Mouse (Mus musculus) liver, embryonic 11.5 days (tissue): ENCODE results near the gene Avpr1a. TPM values are rescaled to one million over a fixed set of nuclear protein-coding genes. Genes with fewer than 3 reads are reported as not detected.

Source experiments
- ATAC-seq: fragments of 200-750 bp; cut with Nextera tagmentation; replicated peaks from 2 replicates; pipeline ENCODE4 v1.8.0; 2017; ENCODE audit warnings: moderate number of reproducible peaks, mild to moderate bottlenecking, moderate TSS enrichment, moderate library complexity; ENCODE audit not compliant: low FRiP score
- DNase-seq: peaks from one replicate; pipeline ENCODE4 v3.0.0-alpha.2; 2017; ENCODE audit warnings: low spot score
- H3K27ac ChIP-seq: fragments of 300-500 bp; sonication (generic); 2 replicates; pipeline ENCODE4 v1.5.1; 2014; ENCODE audit warnings: mild to moderate bottlenecking, low read depth, low read length, control low read depth
- H3K27me3 ChIP-seq: fragments of 300-500 bp; sonication (generic); replicated peaks from 2 replicates; pipeline ENCODE4 v1.6.1; 2014; ENCODE audit warnings: low read length, mixed read lengths; ENCODE audit not compliant: control insufficient read depth, insufficient read depth
- H3K36me3 ChIP-seq: fragments of 300-500 bp; sonication (generic); 2 replicates; pipeline ENCODE4 v1.6.1; 2014; ENCODE audit warnings: mild to moderate bottlenecking, low read length, moderate library complexity, mixed read lengths; ENCODE audit not compliant: control insufficient read depth, insufficient read depth
- H3K4me1 ChIP-seq: fragments of 300-500 bp; sonication (generic); replicated peaks from 2 replicates; pipeline ENCODE4 v1.6.1; 2014; ENCODE audit warnings: low read length, mixed read lengths; ENCODE audit not compliant: control insufficient read depth, insufficient read depth
- H3K4me2 ChIP-seq: fragments of 300-500 bp; sonication (generic); 2 replicates; pipeline ENCODE4 v1.6.1; 2014; ENCODE audit warnings: mild to moderate bottlenecking, control low read depth, moderate library complexity
- H3K4me3 ChIP-seq: fragments of 300-500 bp; sonication (generic); 2 replicates; pipeline ENCODE4 v1.5.1; 2014; ENCODE audit warnings: low read depth, low read length, control low read depth
- H3K9ac ChIP-seq: fragments of 300-500 bp; sonication (generic); 2 replicates; pipeline ENCODE4 v1.6.1; 2014; ENCODE audit warnings: low read depth, low read length, control low read depth
- H3K9me3 ChIP-seq: fragments of 300-500 bp; sonication (generic); 2 replicates; pipeline ENCODE4 v1.6.1; 2016; ENCODE audit warnings: low read length, inconsistent platforms, mixed read lengths; ENCODE audit not compliant: control insufficient read depth
- WGBS: fragments of 180-500 bp; shearing (Covaris S2); extraction: QIAGEN DNeasy Blood & Tissue Kit; methylation state at CpG from one replicate; pipeline ENCODE4 v1.1.7; 2014; 5-methylcytosine and 5-hydroxymethylcytosine counted together
- polyA plus RNA-seq: library from polyadenylated mRNA; unstranded; fragments of >200 nt; fragmentation: Nextera tagmentation; extraction: Ambion mirVana; gene quantifications from 2 replicates; pipeline ENCODE4 v1.2.1, GENCODE M21; 2014

Avpr1a gene
- polyA plus RNA-seq, 1 experiment from 2014 or later, result 1.1 TPM

DNA sequence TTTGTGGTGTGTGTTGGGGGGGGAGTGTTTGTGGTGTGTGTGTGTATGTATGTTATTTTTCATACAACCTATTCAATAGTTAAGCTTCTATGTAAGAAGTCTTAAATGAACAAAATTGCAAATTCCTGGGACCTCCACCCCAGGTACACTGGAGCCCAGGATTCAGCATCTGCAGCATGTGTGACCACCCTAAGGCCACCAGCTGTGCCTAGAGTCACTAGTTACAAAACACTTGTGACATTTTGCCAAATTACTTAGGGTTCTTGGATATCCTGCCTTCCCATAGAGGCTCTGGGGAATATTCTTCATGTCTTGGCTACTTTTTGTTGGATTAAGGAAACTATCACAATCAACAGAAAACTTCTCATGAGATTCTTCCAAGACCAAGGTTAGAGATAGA, 1.6 kb downstream of the Avpr1a start:
- Histone ChIP-seq H3K4me3 (no peak overlapping the region), H3K4me1 (no peaks in the 10 kb centered on the region; the same call in 1 of the 2 replicates), H3K27ac (no peak overlapping the region), H3K9me3 (no peaks in the 10 kb centered on the region), H3K27me3 (peaks cover 25% of the 10 kb centered on the region), H3K9ac (no peak overlapping the region), H3K4me2 (no peak overlapping the region), H3K36me3 (no peaks in the 10 kb centered on the region)
- DNase-seq (no peak), ATAC-seq (no peak)

DNA sequence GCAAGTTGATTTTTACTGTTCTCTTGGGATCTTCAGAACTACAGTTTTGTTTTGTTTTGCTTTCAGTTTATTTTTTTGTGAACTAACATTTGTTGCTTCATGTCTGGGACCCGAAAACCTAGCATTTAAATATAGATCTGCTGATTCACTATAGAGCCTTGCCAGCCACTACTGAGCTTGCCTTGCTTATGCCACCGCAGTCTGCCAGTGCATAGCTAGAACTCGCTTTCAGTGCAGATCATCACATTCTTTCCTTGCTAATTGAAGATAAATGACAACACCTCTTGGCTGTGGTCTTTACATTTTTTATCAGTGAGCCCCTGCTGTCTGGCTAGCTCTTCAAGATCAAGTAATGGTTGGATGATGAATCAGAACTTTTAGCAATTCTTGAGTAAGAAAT, 5.2 kb downstream of the Avpr1a start:
- peaks cover 16% of the 10 kb centered on the region for H3K27me3 ChIP-seq
- H3K9ac ChIP-seq, result no peak overlapping the region
- ATAC-seq, result no peak
- no peaks in the 10 kb centered on the region; the same call in 1 of the 2 replicates for H3K4me1 ChIP-seq
- no peak for DNase-seq
- H3K36me3 ChIP-seq, result no peaks in the 10 kb centered on the region
- no peak overlapping the region for H3K4me3 ChIP-seq
- no peak overlapping the region for H3K4me2 ChIP-seq
- no peak overlapping the region for H3K27ac ChIP-seq
- WGBS, result 61% methylated on average over 3 of the region's 3 CpGs
- H3K9me3 ChIP-seq, result no peaks in the 10 kb centered on the region

DNA sequence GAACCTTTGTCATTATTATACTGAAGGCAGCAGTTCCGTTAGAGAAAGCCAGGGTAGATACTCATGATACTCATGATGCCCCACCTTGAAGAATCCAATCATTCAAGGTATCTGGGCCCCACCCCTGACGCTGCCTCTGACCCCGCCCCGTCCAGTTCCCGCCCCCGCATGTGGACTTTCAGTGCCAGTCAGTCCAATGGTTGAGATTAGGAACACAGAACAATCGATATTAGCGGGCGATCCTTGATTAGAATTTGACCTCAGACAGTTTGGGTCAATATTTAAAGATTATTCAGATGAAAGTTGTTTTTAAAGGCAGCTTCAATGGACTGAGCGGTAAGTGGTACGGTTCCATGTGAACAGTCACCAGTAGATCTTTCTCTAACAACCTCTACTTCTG, 7.5 kb downstream of the Avpr1a start:
- Histone ChIP-seq H3K4me3 (no peak overlapping the region), H3K9ac (no peak overlapping the region), H3K4me1 (no peaks in the 10 kb centered on the region), H3K9me3 (no peaks in the 10 kb centered on the region), H3K27me3 (no peaks in the 10 kb centered on the region), H3K4me2 (no peak overlapping the region), H3K36me3 (no peaks in the 10 kb centered on the region), H3K27ac (no peak overlapping the region)
- ATAC-seq (no peak), DNase-seq (no peak)
- WGBS, result 84% methylated on average over 11 of the region's 11 CpGs

- no peak overlapping the region for H3K9ac ChIP-seq
- no peak overlapping the region for H3K4me2 ChIP-seq
- H3K4me1 ChIP-seq, result no peaks in the 10 kb centered on the region
- no peaks in the 10 kb centered on the region for H3K9me3 ChIP-seq
- H3K4me3 ChIP-seq, result no peak overlapping the region
- no peaks in the 10 kb centered on the region for H3K36me3 ChIP-seq
- WGBS, result 83% methylated on average over 5 of the region's 5 CpGs
- H3K27me3 ChIP-seq, result no peaks in the 10 kb centered on the region
- ATAC-seq, result no peak
- no peak overlapping the region for H3K27ac ChIP-seq
- no peak for DNase-seq
Observed at GRCm38 (mm10) chr10:122476846-122477245, 28.5 kb downstream of the Avpr1a start.

DNA sequence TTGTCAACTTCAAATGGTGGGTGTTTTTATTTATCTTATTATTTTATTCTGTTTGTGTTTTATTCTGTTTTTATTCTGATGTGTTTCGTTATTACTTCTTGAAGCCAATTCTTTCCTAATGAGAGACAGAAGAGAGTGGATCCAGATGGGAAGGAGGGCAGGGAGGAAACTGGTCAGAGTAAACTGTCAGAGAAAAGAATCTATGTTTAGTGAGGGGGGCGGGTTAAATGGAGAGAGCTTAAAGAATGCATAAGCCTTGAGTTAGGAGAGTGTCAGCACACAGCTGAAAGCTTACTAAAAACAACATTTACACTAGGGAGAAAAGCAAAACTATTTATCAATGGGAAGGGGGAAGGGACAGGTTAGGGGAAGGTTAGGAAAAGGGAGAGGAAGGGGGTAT, 50.3 kb downstream of the Avpr1a start:
- Histone ChIP-seq H3K9ac (no peak overlapping the region), H3K4me1 (no peaks in the 10 kb centered on the region), H3K9me3 (no peaks in the 10 kb centered on the region), H3K27me3 (no peaks in the 10 kb centered on the region), H3K36me3 (no peaks in the 10 kb centered on the region), H3K27ac (no peak overlapping the region), H3K4me2 (no peak overlapping the region), H3K4me3 (no peak overlapping the region)
- DNase-seq (no peak), ATAC-seq (no peak)
- 62% methylated on average over 2 of the region's 2 CpGs for WGBS

GRCm38 (mm10) chr10:122499306-122499705, 51.0 kb downstream of the Avpr1a start:
- no peak for DNase-seq
- no peak for ATAC-seq

More at GRCm38 (mm10) chr10:122499306-122499705, 51.0 kb downstream of the Avpr1a start:
- 73% methylated on average over 6 of the region's 6 CpGs for WGBS
- H3K4me1 ChIP-seq, result no peaks in the 10 kb centered on the region
- no peak overlapping the region for H3K4me3 ChIP-seq
- no peak overlapping the region for H3K27ac ChIP-seq
- H3K36me3 ChIP-seq, result no peaks in the 10 kb centered on the region
- no peak overlapping the region for H3K9ac ChIP-seq
- H3K4me2 ChIP-seq, result no peak overlapping the region
- H3K9me3 ChIP-seq, result no peaks in the 10 kb centered on the region
- no peaks in the 10 kb centered on the region for H3K27me3 ChIP-seq

Other genes with a start within 250 kb of the Avpr1a start
- 1.8 and 2.1 TPM in 2 replicates for gene Ppm1h, start 230.3 kb downstream of the Avpr1a start, polyA plus RNA-seq